Mouse (Mus musculus) neural tube, embryonic 12.5 days (tissue): Measurements from ENCODE around the gene Pip5k1b. TPM values are rescaled to one million over a fixed set of nuclear protein-coding genes. Genes with fewer than 3 reads are reported as not detected.
A peak's percentile ranks its signal among the peaks of the same experiment; 100 is the strongest.

ENCODE experiments used
- ATAC-seq: fragments of 200-750 bp; cut with Nextera tagmentation; 2 replicates; pipeline ENCODE4 v1.8.0; 2017; ENCODE audit warnings: low read depth, mild to moderate bottlenecking, moderate TSS enrichment, moderate library complexity; ENCODE audit not compliant: low FRiP score
- H3K27ac ChIP-seq: fragments of 300-500 bp; sonication (generic); 2 replicates; pipeline ENCODE4 v1.5.1; 2016
- H3K27me3 ChIP-seq: fragments of 300-500 bp; sonication (generic); replicated peaks from 2 replicates; pipeline ENCODE4 v1.6.1; 2016; ENCODE audit warnings: mild to moderate bottlenecking
- H3K36me3 ChIP-seq: fragments of 300-500 bp; sonication (generic); 2 replicates; pipeline ENCODE4 v1.6.1; 2016; ENCODE audit warnings: mild to moderate bottlenecking
- H3K4me1 ChIP-seq: fragments of 300-500 bp; sonication (generic); 2 replicates; pipeline ENCODE4 v1.6.1; 2016
- H3K4me2 ChIP-seq: fragments of 300-500 bp; sonication (generic); replicated peaks from 2 replicates; pipeline ENCODE4 v1.6.1; 2016; ENCODE audit warnings: mild to moderate bottlenecking
- H3K4me3 ChIP-seq: fragments of 300-500 bp; sonication (generic); 2 replicates; pipeline ENCODE4 v1.5.1; 2016
- H3K9ac ChIP-seq: fragments of 300-500 bp; sonication (generic); 2 replicates; pipeline ENCODE4 v1.6.1; 2016; ENCODE audit warnings: mild to moderate bottlenecking
- H3K9me3 ChIP-seq: fragments of 300-500 bp; sonication (generic); 2 replicates; pipeline ENCODE4 v1.6.1; 2016; ENCODE audit warnings: mild to moderate bottlenecking
- WGBS: fragments of 180-500 bp; shearing (Covaris S2); methylation state at CpG from one replicate; pipeline ENCODE4 v1.1.7; 2016; 5-methylcytosine and 5-hydroxymethylcytosine counted together
- polyA plus RNA-seq: library from polyadenylated mRNA; unstranded; fragments of >200 nt; fragmentation: Nextera tagmentation; extraction: Ambion mirVana; gene quantifications from 2 replicates; pipeline ENCODE4 v1.2.1, GENCODE M21; 2016

Pip5k1b gene
- polyA plus RNA-seq, 1 experiment from 2014 or later = 1.7 TPM

GRCm38 (mm10) chr19:24293537-24293936 is 262.1 kb downstream of the Pip5k1b start:
- Histone ChIP-seq H3K9me3 (no peaks in the 10 kb centered on the region), H3K4me2 (no peak overlapping the region), H3K27ac (no peak overlapping the region), H3K9ac (no peak overlapping the region), H3K27me3 (no peaks in the 10 kb centered on the region), H3K4me3 (no peak overlapping the region), H3K4me1 (0 out of 2 replicates have a peak, but pooled peaks cover 2% of the 10 kb centered on the region), H3K36me3 (no peaks in the 10 kb centered on the region)
- 88% methylated on average over 5 of the region's 5 CpGs for WGBS
- no peak for ATAC-seq

- WGBS = 63% methylated on average over 4 of the region's 4 CpGs
- no peak overlapping the region for H3K9ac ChIP-seq
- no peaks in the 10 kb centered on the region for H3K36me3 ChIP-seq
- H3K27ac ChIP-seq = no peak overlapping the region
- H3K4me2 ChIP-seq = no peak overlapping the region
- H3K4me3 ChIP-seq = no peak overlapping the region
- peaks cover 11% of the 10 kb centered on the region for H3K4me1 ChIP-seq
- ATAC-seq = no peak
- H3K27me3 ChIP-seq = no peaks in the 10 kb centered on the region
- H3K9me3 ChIP-seq = no peaks in the 10 kb centered on the region
Measured at GRCm38 (mm10) chr19:24284187-24284586, 271.5 kb downstream of the Pip5k1b start.

- H3K9ac ChIP-seq = no peak overlapping the region
- no peak overlapping the region for H3K4me3 ChIP-seq
- H3K36me3 ChIP-seq = no peaks in the 10 kb centered on the region
- WGBS = 63% methylated on average over 7 of the region's 7 CpGs
- H3K4me1 ChIP-seq = peaks cover 9% of the 10 kb centered on the region
- no peaks in the 10 kb centered on the region for H3K9me3 ChIP-seq
- H3K27me3 ChIP-seq = no peaks in the 10 kb centered on the region
- H3K4me2 ChIP-seq = peak overlapping the region; percentile 77
- ATAC-seq = no peak
- no peak overlapping the region for H3K27ac ChIP-seq
Measured at GRCm38 (mm10) chr19:24281288-24281980, 274.2 kb downstream of the Pip5k1b start.

GRCm38 (mm10) chr19:24280601-24281228 is 275.0 kb downstream of the Pip5k1b start, which contains the start of gene Fxn:
Gene Fxn (minus strand): TSS chr19:24280605.
- Histone ChIP-seq H3K4me3 (peak within 1 kb of the TSS; percentile 68), H3K4me2 (peak within 1 kb of the TSS; percentile 77), H3K27me3 (no peaks in the 10 kb centered on the region), H3K4me1 (peaks cover 9% of the 10 kb centered on the region), H3K36me3 (no peaks in the 10 kb centered on the region), H3K9me3 (no peaks in the 10 kb centered on the region), H3K9ac (peak within 1 kb of the TSS; percentile 72), H3K27ac (peak within 1 kb of the TSS; percentile 57; the same call in 1 of the 2 replicates)
- under 1% methylated on average over 16 of the region's 22 CpGs for WGBS
- ATAC-seq = peak; percentile 94

GRCm38 (mm10) chr19:24279706-24280600 is 275.7 kb downstream of the Pip5k1b start:
- WGBS = under 1% methylated on average over 77 of the region's 78 CpGs
- peak; percentile 77 for ATAC-seq
- Histone ChIP-seq H3K9me3 (no peaks in the 10 kb centered on the region), H3K9ac (peak overlapping the region; percentile 72), H3K4me2 (peak overlapping the region; percentile 77), H3K27ac (peak overlapping the region; percentile 57; the same call in 1 of the 2 replicates), H3K36me3 (no peaks in the 10 kb centered on the region), H3K4me1 (peaks cover 9% of the 10 kb centered on the region), H3K4me3 (peak overlapping the region; percentile 68), H3K27me3 (no peaks in the 10 kb centered on the region)

- Histone ChIP-seq H3K4me1 (peaks cover 9% of the 10 kb centered on the region), H3K9ac (no peak overlapping the region), H3K27me3 (no peaks in the 10 kb centered on the region), H3K36me3 (no peaks in the 10 kb centered on the region), H3K4me3 (no peak overlapping the region), H3K4me2 (peak overlapping the region; percentile 77), H3K27ac (no peak overlapping the region), H3K9me3 (no peaks in the 10 kb centered on the region)
- WGBS = 82% methylated on average over 15 of the region's 15 CpGs
- no peak for ATAC-seq
Measured at GRCm38 (mm10) chr19:24278859-24279258, 276.8 kb downstream of the Pip5k1b start.

- Histone ChIP-seq H3K9ac (no peak overlapping the region), H3K4me2 (no peak overlapping the region), H3K9me3 (no peaks in the 10 kb centered on the region), H3K27me3 (no peaks in the 10 kb centered on the region), H3K36me3 (no peaks in the 10 kb centered on the region), H3K4me3 (no peak overlapping the region), H3K4me1 (peaks cover 21% of the 10 kb centered on the region), H3K27ac (no peak overlapping the region)
- WGBS = 75% methylated on average over 3 of the region's 3 CpGs
- no peak for ATAC-seq
Measured at GRCm38 (mm10) chr19:24274281-24274680, 281.4 kb downstream of the Pip5k1b start.

GRCm38 (mm10) chr19:24271746-24272426 is 283.8 kb downstream of the Pip5k1b start:
- H3K4me3 ChIP-seq = no peak overlapping the region
- H3K27ac ChIP-seq = no peak overlapping the region
- H3K27me3 ChIP-seq = no peaks in the 10 kb centered on the region
- H3K4me1 ChIP-seq = peaks cover 24% of the 10 kb centered on the region
- ATAC-seq = peak; percentile 76
- H3K9ac ChIP-seq = no peak overlapping the region
- H3K9me3 ChIP-seq = no peaks in the 10 kb centered on the region
- 45% methylated on average over 16 of the region's 16 CpGs for WGBS
- peak overlapping the region; percentile 33; the same call in 1 of the 2 replicates for H3K4me2 ChIP-seq
- no peaks in the 10 kb centered on the region for H3K36me3 ChIP-seq

- ATAC-seq = peak; percentile 72
- H3K4me3 ChIP-seq = no peak overlapping the region
- 50% methylated on average over 7 of the region's 7 CpGs for WGBS
- H3K36me3 ChIP-seq = no peaks in the 10 kb centered on the region
- peaks cover 27% of the 10 kb centered on the region for H3K4me1 ChIP-seq
- no peaks in the 10 kb centered on the region for H3K27me3 ChIP-seq
- H3K4me2 ChIP-seq = peak overlapping the region; percentile 33; the same call in 1 of the 2 replicates
- H3K9ac ChIP-seq = no peak overlapping the region
- no peak overlapping the region for H3K27ac ChIP-seq
- H3K9me3 ChIP-seq = no peaks in the 10 kb centered on the region
Measured at GRCm38 (mm10) chr19:24271326-24271725, 284.3 kb downstream of the Pip5k1b start.

GRCm38 (mm10) chr19:24268531-24268930 is 287.1 kb downstream of the Pip5k1b start:
- H3K36me3 ChIP-seq = peaks cover 9% of the 10 kb centered on the region; the same call in 1 of the 2 replicates
- no peak overlapping the region for H3K4me3 ChIP-seq
- H3K4me2 ChIP-seq = no peak overlapping the region
- ATAC-seq = no peak
- 43% methylated on average over 4 of the region's 4 CpGs for WGBS
- no peaks in the 10 kb centered on the region for H3K27me3 ChIP-seq
- H3K4me1 ChIP-seq = peaks cover 27% of the 10 kb centered on the region
- H3K9me3 ChIP-seq = no peaks in the 10 kb centered on the region
- no peak overlapping the region for H3K9ac ChIP-seq
- no peak overlapping the region for H3K27ac ChIP-seq

- Histone ChIP-seq H3K36me3 (peaks cover 9% of the 10 kb centered on the region; the same call in 1 of the 2 replicates), H3K4me3 (no peak overlapping the region), H3K9me3 (no peaks in the 10 kb centered on the region), H3K27me3 (no peaks in the 10 kb centered on the region), H3K27ac (no peak overlapping the region), H3K4me1 (peaks cover 22% of the 10 kb centered on the region), H3K9ac (no peak overlapping the region), H3K4me2 (no peak overlapping the region)
- 86% methylated on average over 7 of the region's 7 CpGs for WGBS
- ATAC-seq = no peak
Measured at GRCm38 (mm10) chr19:24266046-24266830, 289.4 kb downstream of the Pip5k1b start.
